Mouse (Mus musculus) megakaryocyte-erythroid progenitor cell, adult 5-6 weeks (primary cell): ENCODE results near the gene Rbm4. TPM values are rescaled to one million over a fixed set of nuclear protein-coding genes. Genes with fewer than 3 reads are reported as not detected.
"Not testable (repeated sequence)": the region's sequence is repeated elsewhere in the genome, so short reads cannot be mapped to it uniquely, and the experiment has no call there.

Experiments used
- ATAC-seq: replicated peaks from 2 replicates; pipeline ENCODE4 v1.8.0; 2016; ENCODE audit warnings: mild to moderate bottlenecking, inconsistent platforms; ENCODE audit not compliant: severe bottlenecking, poor library complexity, low FRiP score, low TSS enrichment
- total RNA-seq, 2 experiments: library from RNA; stranded (forward) in 1 of 2; stranded (reverse) in 1 of 2; fragments of 200-1000, 215-1000 nt in 1 of 2; fragments of >200 nt in 1 of 2; fragmentation: Nextera tagmentation in 1 of 2; gene quantifications; 2 replicates each; pipeline ENCODE4 v1.2.3; 2014 to 2017

Rbm4 gene
- total RNA-seq (2014; fragmentation: Nextera tagmentation) = 51.9 and 59.4 TPM in 2 replicates
- 68.6 and 75.3 TPM in 2 replicates for total RNA-seq (2017)

DNA sequence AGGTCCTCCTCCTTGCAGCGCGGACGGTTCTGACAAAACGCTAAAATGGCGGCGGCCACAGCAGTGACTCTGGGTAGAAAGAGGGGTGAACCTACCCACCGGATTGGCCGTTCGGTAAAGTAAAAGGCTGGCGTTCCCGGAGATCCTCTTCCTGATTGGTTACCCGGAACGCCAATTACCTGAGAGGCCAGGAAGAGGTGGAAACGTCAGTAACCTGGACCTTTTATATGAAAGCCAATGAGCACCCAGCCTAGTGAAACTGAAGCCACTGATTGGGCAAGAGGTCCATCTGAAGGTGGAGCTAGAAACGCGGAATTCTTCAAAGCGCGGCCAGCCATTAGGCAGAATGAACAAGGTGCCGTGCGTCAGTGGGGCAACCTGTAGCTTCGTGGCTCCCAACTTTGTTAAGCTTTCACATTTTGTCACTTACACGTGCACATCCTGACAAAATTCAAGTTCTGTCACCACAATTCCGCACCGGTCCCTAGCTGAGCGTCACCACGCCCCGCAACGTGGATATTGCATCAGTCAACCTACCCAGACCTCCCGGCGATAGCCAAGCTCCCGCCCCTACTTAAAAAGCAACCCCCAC, at the start of gene Rbm4:
Rbm4 (minus strand) TSS at position 71 of the 592 bp plus-strand sequence.
- peak; percentile 99 for ATAC-seq

DNA sequence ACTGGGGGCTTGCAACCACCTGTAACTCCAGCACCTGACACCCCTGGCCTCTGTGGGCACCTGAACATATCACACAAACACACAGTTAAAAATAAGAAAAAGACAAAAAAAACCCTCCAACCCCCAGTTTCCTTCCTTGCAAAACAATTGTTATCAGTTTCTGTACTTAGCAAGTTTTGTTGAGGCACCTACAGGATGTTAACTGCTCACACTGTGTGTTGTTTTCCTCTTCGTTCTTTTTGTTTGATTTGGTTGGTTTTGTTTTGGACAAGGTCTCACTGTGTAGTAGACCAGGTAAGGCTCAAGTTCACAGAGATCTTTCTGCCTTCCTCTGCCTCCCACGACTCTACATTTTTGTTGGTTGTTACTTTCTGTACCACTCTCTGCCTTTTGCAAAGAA, 48.9 kb upstream of the Rbm4 start:
- no peak for ATAC-seq

DNA sequence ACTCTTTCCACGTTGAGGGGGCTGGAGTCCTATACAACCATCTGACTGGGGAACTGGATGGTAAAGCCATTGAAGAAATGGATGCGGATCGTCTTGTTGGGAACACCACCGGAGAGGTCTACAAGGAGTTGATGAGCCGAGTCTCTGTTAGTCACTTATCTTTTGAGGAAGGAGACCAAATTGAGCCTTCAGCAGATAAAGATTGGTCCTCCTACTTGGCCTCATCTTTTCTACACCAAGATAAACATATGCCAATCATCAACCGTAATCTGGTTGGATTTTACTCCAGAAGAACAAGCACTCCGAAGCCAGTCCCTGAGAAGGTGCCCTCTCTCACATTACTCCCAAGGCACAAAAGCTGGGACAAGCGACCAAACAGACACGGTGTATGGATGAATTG, 47.1 kb upstream of the Rbm4 start:
- no peak for ATAC-seq

DNA sequence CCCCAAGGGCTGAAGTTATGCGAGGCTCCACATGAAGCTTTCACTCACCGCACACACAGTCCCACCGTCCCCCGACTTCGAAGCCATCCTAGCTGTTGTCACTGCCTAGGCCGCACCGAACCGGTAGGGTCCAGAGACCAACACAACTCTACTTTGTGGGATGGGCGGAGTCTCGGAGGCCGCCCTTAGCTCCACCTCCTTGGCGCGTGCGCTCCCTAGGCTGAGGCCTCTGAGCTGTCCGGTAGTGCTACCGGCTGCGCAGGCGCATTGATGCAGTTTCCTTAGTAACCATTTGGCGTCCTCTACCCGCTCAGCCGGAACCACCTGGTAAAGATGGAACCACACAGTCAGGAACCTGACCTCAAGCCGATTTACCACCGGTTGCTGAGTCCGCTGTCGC, 45.4 kb upstream of the Rbm4 start, which contains the start of the genes Ccs and Ccdc87:
Ccs (minus strand) TSS at position 184 of the 400 bp plus-strand sequence.
Ccdc87 (plus strand) TSS at position 218 of the 400 bp plus-strand sequence.
- peak; percentile 97 for ATAC-seq

DNA sequence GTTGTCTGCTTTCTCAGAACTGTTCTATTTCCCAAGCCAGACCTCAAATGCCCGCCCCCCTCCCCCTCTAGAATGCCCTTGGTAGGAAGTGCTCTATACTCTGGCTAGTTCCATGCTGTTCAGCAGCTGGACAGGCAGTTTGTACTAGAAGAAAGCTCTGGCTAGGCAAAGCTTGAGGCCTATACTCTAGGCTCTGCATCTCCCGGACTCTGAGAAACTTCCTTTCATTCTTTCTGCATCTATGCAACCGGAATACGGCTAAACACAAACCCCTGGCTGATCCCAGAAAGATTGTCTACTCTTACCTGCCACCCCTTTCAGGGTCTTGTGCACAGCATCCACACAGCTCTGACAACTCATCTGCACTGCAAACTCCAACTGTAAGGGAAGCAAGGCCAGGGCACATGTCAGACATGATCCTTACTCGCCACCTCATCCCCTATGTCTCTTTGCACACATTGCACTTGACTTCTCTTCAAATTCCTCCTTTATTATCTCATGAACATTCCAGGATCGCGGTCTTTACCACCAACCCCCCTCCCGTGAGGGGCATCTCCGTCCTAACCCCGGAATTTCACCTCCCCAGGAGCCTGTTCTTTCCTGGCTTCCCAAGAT, 44.9 kb upstream of the Rbm4 start:
- ATAC-seq = no peak

DNA sequence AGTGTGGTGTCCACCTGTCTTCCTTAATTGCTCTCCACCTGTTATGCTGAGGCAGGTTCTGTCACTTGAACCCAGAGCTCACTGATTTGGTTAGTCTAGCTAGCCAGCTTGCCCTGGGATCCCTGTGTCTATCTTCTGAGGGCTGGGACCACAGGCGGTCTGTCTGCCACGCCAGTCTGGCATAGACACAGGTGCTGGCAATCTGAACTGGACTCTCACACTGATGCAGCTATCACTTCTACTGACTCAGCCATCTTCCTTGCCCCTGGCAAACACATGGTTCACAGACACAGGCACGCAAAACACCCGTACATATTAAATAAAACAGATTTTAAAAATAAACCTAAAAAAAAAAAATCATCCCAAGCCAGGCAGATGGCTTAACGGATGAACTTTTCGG, 43.3 kb upstream of the Rbm4 start:
- no peak for ATAC-seq

DNA sequence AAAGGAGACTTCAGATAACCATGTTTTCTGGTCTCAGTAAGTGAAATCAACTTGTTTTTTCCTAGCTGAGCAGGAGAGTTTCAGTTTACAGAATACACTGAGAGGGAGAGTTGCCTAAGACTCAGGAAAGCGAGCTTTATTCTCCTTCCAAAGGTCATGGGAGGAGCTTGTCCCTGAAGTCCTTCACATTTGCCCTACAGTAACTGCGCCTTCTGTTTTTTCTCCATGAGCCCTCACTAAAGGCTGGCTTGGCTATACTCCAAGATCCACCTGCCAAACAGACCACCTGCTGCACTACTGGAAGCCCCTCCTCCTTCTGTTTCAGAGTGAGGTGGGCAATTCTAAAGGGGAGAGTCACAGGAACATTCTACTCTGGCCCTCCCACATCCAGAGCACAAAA, 42.4 kb upstream of the Rbm4 start:
- ATAC-seq = no peak

DNA sequence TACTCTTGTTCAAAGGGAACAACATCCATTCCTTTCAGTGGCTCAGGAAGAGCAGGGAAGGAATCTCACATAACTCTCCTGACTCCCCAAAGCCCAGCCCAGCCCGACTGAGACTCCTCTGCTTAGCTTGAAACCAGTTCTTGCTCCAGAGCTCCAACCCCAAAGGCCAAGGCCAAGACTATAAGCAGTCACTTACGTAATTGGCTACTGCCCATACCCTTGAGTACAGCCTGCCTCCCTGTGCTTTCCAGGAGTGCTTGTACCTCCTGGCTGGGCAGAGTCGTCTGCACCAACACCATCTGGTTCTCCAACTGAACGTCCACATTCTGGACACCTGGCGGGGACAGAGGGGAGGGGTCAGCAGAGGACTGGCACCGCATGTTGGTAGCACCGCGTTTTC, 40.3 kb upstream of the Rbm4 start:
- ATAC-seq = no peak

DNA sequence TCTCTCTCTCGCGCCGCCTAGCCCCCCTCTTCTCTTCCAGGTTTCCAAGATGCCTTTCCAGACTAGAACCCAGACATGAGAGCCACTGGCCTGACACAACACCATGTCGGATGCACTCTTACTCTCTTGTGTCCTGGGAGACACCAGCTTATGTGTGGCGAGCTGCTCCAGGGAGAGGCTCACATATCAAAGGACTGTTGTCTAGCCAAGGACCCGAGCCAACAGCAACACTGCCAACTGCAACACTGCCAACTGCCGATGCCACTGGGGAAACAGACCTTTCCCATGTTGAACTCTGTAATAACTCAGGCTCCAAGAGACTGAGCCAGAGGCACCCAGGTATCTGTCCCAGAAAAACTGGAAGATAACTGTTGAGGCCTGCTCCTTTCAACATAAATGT, 35.5 kb upstream of the Rbm4 start:
- no peak for ATAC-seq

DNA sequence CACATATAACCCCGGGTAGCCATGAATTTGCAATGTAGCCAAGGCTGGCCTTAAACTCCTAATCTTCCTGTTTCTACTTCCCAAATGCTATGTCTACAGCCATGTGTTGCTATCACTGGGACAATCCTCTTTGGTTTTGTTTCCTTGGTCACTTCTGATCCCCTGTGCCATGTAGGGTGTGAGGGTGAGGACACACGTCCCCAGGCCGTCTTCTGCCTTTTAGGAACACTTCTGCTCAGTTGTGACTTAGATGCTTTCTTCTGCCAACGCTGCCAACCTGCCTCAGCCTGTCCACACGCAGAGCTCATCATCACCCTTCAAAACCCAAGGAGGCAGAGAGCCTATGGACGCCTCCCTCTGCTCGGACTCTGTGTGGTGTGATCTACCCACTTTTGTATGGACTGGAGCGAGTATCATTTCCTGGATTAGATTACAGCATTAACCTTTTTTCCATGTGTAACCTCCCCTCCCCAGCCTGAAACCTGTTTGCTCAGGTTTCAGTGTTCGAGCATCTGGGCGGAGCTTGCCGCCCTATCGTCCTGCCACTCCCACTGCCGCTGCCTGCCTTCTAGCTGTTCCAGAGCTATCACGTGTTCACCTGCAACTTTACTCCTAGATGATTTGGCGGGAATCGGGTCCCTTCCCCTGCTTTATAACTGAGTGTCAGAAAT, 34.9 kb upstream of the Rbm4 start:
- no peak for ATAC-seq

DNA sequence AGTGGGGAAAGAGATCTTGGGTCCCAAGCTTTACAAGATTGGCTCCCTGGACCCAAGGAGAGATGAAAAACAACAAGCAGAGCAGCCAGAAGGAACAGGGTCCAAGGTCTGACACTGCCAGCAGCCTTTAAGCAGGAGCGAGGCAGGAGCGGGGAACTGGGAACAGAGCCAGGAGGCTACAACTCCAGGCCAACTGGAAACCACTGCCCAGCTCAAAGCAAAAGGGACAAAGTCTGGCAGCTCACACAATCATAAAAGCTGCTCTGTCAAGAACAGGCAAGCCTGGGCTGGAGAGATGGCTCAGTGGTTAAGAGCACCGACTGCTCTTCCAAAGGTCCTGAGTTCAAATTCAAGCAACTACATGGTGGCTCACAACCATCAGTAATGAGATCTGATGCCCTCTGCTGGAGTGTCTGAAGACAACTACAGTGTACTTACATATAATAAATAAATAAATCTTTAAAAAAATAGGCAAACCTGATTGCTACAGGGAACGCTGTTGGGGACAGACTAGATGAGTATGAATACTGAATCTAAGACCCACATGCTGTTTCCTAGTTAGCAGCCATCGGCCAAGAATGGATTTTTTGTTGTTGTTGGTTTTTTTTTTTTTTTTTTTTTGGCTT, 27.1 kb upstream of the Rbm4 start:
- no peak for ATAC-seq

DNA sequence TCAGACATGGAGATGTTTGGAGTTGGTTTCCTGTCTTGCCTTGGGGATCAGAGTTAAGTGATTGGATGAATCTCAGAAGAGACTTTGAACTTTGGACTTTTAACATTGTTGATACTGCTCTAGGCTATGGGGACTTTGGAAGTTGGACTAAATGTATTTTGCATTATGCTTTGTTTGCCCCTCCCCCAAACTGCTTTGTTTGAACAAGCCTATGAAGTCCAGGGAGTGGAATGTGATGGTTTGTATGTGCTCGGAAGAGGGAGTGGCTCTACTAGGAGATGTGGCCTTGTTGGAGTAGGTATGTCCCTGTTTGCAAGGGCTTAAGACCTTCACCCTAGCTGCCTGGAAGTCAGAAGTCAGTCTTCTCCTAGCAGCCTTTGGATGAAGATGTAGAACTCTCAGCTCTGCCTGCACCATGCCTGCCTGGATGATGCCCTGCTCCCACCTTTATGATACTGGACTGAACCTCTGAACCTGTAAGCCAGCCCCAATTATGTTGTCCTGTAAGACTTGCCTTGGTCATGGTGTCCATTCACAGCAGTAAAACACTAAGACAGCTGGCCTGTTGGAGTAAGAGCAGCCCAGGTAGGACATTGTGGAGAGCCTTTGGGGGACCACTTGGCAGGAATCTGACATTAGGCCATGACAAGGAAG, 23.6 kb upstream of the Rbm4 start:
- ATAC-seq = no peak

DNA sequence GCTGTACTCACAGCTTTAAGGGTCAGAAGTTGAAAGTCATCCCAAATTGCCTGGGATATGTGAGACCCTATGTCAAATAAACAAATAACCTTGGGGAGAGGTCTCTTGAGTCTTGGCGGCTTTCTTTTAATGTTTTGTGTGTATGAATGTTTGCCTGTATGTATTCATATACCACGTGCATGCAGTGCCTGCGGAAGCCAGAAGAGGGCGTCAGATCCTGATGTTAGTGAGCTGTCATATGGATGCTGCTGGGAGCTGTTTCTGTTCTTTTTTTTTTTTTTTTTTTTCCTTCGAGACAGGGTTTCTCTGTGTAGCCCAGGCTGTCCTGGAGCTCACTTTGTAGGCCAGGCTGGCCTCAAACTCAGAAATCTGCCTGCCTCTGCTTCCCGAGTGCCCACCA, 19.3 kb upstream of the Rbm4 start:
- no peak for ATAC-seq

DNA sequence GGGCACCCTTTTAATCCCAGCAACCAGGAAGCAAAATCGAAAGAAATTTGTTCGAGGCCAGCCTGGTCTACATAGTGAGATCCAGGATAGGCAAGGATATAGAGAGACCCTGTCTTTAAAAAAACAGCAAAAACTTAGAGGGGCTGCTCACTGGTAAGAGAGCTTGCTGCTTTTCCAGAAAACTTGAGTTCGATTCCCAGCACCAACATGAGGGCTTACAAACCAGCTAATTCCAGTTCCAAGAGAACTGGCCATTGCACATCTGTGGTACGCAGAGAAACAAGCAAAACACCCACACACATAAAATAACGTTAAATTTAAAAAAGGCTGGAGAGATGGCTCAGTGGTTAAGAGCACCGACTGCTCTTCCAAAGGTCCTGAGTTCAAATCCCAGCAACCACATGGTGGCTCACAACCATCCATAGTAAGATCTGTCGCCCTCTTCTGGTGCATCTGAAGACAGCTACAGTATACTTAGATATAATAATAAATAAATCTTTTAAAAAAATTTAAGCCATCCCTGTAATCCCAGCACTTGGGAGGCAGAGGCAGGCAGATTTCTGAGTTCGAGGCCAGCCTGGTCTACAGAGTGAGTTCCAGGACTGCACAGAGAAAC, 18.7 kb upstream of the Rbm4 start:
- ATAC-seq = not testable (repeated sequence)

DNA sequence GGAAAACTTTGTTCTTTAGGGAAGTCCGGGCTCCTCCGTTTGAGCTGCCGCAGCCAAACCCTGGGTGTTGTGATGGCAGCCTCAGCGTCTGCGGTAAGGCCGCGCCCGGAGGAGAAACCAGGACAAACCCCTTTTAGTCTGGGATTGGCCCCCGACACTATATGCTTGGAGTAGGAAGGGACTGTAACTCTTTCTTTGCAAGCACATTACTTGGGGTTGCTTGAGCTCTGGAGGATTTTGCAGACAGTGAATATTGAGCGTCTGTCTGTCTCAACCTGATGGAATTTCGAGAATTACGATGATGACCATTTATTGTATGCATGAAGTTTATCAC, 18.2 kb upstream of the Rbm4 start:
- ATAC-seq = no peak; the same call in 1 of the 2 replicates

DNA sequence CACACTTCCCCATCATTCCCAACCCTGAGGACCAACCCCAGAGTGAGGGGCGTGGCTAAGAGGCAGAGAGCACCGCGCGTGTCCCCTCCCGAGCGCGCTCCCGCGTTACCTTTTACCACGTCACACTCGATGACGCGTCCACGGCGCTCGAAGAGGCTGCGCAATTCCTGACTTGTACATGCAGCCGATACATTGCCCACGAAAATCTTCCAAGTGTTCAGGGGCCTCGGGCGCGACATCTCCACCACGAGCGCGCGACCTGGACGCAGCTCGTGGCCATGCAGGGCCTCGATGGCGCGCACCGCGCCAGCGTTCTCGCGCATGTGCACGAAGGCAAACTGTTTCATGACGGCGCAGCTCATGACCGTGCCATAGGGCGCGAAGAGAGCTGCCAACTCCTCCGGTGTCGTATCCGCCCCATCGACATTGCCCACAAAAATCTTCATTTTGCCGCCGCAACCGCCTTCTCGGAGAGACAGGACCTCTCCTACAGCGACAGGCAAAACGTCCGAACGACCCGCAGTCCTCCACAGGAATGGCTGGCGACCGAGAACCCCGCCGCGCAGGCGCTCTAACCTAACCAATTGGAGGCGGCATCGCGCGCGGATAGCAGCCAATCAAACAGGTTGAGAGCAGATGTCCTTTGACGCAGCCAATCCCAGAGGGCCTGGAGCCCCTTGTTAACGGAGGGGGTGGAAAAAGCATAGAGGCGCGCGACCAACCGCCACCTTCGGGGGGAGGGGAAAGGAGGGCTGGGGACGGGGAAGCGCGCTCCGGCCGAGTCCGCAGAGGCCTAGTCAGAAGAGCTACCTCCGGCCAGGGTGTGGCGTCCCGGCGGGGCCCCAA, 17.6 kb upstream of the Rbm4 start, which contains the start of the genes Gm21992 and Rbm14:
Gm21992 (minus strand) TSS at position 550 of the 846 bp plus-strand sequence.
Rbm14 (minus strand) TSS at position 572 of the 846 bp plus-strand sequence.
- peak; percentile 95 for ATAC-seq

DNA sequence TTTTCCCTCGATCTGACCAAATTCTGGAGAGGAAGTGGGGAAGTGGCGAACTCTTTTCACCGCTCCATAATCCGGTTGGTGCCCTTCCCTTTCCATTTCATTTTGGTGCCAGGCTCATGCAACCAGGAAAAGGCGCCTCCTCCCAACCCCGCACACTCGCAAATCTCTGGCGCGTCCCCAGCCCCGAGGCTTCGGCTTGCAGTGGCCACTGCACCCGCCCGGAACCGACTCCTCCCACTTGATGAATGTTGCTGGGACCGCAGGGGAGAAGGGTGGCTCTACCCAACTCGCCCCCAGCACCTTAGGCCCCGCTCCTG, 17.0 kb upstream of the Rbm4 start:
- ATAC-seq = no peak

DNA sequence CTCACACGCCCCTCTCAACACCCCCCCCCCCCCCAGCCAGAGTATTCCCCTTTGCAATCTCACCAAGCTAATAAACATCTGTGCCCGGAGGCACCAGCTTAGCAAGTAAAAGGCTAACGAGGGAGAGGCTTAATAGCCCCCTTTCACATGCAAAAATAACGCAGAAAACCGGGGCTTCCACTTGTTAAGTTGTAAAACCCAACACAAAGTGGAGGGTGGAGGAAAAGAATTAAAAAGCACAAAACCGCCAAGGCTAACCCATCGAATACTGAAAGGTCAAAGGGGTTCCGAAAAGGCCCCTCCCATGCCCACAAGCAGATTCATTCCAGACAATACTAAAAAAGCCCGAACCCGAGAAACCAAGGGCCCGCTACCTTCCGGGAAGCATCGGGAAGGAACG, 16.6 kb upstream of the Rbm4 start:
- ATAC-seq = no peak

DNA sequence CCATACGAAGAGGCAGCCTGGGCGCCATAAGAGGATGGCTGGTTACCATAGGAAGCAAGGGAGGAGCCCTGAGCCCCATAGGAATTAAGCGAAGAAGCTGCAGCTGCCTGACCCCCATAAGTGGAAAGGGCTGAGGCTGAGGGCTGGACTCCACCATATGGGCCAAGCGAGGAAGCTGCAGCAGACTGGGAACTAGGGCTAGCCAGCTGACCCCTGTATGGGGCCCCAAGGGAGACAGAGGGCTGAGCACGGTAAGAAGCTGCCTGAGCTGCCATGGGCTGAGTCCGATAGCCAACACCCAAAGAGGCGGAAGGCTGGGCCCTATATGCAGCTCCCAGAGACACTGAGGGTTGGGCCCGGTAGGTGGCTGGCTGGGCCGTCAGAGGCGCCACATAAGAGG, 9.6 kb upstream of the Rbm4 start:
- no peak for ATAC-seq
